Mouse (Mus musculus) layer of hippocampus, postnatal 14 days (tissue): ENCODE data around the gene Mrpl57. TPM values are rescaled to one million over a fixed set of nuclear protein-coding genes. Genes with fewer than 3 reads are reported as not detected.

Source experiments
- DNase-seq, 2 experiments: peaks; one replicate each; pipeline ENCODE4 v3.0.0; 2021 to 2022; ENCODE audit warnings: low spot score in 2 of 2, mixed read lengths in 1 of 2
- microRNA-seq, 2 experiments: library from miRNA; unstranded; fragments of <30 nt; microRNA quantifications; one replicate each; pipeline ENCODE4 v1.2.0; 2021
- total RNA-seq, 2 experiments: library from RNA; stranded (reverse); gene quantifications; 2 replicates each; pipeline ENCODE4 v1.2.3; 2021

Gene Mrpl57
- total RNA-seq, 2 experiments from 2014 or later = 85.4 to 88.7 TPM

DNA sequence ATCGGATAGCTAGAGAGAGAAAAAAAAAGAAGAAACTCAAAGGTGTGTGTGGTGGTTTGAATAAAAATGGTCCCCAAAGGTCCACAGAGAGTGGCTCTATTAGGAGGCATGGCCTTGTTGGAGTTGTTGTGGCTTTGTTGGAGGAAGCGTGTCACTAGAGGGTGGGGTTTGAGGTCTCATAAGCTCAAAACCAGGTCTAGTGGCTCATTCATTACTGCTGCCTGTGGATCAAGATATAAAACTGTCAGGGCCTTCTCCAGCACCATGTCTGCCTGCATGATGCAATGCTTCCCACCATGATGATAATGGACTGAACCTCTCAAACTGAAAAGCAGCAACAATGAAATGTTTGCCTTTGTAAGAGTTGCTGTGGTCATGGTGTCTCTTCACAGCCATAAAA is 32.6 kb downstream of the Mrpl57 start:
- no peak for DNase-seq

- DNase-seq = no peak
These were observed 33.5 kb downstream of the Mrpl57 start for GRCm38 (mm10) chr14:57859520-57859919.

DNA sequence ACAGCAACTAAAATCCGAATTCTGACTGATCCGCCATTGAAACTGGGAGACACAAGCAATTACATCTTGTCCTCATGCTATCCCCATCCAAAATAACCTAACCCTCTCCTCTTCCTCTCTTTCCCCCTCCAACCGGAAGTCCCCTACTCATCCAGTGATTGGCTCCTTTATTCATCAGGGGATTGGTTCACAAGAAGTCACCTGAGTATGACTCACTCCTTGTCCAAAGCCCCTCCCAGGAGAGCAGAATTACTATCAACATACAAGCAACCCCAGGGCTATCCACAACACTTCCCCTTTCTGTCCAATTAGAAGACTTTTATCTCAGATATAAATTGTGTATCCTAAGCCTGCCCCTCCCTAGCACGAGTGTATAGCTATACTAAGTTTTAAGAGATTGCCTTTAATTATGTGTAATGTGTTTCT is 36.0 kb downstream of the Mrpl57 start:
- no peak for DNase-seq

DNA sequence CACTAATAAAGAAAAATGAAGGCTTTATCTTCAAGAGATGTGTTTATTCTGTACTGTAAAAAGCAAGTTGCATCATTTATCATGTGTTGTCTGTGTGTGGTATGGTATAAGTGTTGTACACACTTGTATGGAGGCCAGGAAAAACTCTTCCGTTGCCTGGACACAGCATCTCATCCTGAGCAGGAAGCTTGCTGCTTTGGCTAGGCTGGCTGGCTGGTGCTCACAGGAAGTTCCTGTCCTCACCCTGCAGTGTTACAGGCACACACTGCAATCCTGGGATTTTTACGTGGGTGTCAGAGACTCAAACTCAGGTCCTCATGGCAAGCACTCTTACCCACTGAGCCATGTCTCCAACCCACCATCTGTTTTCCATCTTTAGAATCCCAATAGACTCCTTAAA is 37.1 kb downstream of the Mrpl57 start:
- no peak for DNase-seq

DNA sequence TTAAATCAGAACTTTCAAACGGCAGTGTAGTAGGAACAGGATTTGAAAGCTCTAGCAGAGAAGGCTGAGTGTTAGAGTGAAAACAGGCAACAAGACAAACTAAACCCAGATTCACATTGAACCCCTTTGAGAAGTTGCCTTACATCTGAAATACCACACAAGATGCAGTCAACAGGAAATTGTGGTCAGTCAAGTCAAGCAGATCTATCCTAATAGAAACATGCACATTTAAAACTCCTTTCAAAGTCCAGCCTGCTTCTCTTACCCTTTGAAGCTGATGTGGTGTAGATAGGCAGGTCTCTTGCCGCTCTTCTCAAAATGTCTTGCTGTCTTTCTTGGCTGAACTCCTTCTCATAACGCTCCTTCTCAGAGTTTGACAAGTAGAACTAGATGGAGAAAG is 39.2 kb downstream of the Mrpl57 start:
- no peak for DNase-seq

DNA sequence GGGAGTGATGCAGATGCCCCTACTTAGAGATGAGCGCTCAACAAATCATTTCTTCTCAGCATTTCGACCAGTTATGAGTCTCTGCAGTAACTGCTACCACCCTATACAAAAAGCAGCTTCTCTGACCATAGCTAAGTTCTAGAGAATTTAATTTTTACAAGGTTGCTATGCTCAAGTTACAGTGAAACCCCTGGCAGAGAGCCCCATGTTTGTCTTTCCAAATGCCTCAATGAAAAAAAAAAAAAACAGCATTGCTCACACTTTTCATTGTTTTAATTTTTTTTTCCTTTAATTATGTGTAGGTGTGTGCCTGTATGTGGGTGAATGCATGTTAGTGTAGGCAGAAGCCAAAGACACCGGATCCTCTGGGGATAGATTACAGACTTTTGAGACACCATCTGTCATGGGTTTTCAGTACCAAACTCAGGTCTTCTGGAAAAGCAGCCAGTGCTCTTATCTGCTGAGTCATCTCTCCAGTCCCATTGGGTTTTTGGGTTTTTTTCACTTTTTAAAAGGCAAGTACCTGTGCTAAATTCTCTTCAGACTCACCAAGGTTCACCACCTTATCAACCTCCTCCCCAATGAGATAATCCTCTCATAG is 40.7 kb downstream of the Mrpl57 start:
- DNase-seq = no peak

- DNase-seq = no peak
These were observed 51.9 kb downstream of the Mrpl57 start for GRCm38 (mm10) chr14:57877921-57878320.

Small RNAs within 50 kb of the gene (microRNA-seq; reads per million reads assigned to microRNA genes)
- 0.85 to 1.8 reads per million in 2 experiments for gene Mir3077

Other genes starting within 250 kb of the Mrpl57 start
- gene Xpo4, start 160.8 kb upstream of the Mrpl57 start, total RNA-seq = 10 to 100 TPM; 13.0 to 14.1 TPM
- gene Gm49361, start 80.1 kb upstream of the Mrpl57 start, total RNA-seq = not detected
- 10 to 100 TPM; 32.7 to 34.8 TPM for gene Lats2, start 67.8 kb upstream of the Mrpl57 start, total RNA-seq
- 10 to 100 TPM; 37.0 to 64.9 TPM for gene Sap18, start 28.1 kb upstream of the Mrpl57 start, total RNA-seq
- gene Ska3, start within 50 bp of the Mrpl57 start, total RNA-seq = 1 to 10 TPM; 1.6 to 1.7 TPM
- gene Zdhhc20, start 64.0 kb downstream of the Mrpl57 start, total RNA-seq = 10 to 100 TPM; 31.4 to 35.3 TPM
- 10 to 100 TPM; 23.6 to 24.0 TPM for gene Micu2, start 173.0 kb downstream of the Mrpl57 start, total RNA-seq
- 10 to 100 TPM; 15.2 to 18.1 TPM for gene Fgf9, start 244.3 kb downstream of the Mrpl57 start, total RNA-seq